Mouse (Mus musculus) lung, adult 2 months (tissue): Measurements from ENCODE around the gene Prtg.

ENCODE experiments used
- CTCF ChIP-seq: fragments of 200-500 bp; IDR thresholded peaks from 2 replicates; pipeline ENCODE4 v1.5.1; 2011; ENCODE audit warnings: mild to moderate bottlenecking, low read length, control low read depth; ENCODE audit not compliant: insufficient read depth
- POLR2A ChIP-seq: fragments of 200-500 bp; IDR thresholded peaks from 2 replicates; pipeline ENCODE4 v1.6.1; 2011; ENCODE audit warnings: low read depth, mild to moderate bottlenecking, control low read depth, low read length, borderline replicate concordance; ENCODE audit errors: extremely low read depth

- TF ChIP-seq POLR2A (no peak), CTCF (no peak)
Observed at GRCm38 (mm10) chr9:72791213-72791582, 15.5 kb upstream of the Prtg start.
